Mouse (Mus musculus) lung, embryonic 16.5 days (tissue): ENCODE results near the gene Snx27. TPM values are rescaled to one million over a fixed set of nuclear protein-coding genes. Genes with fewer than 3 reads are reported as not detected.

Source experiments
- ATAC-seq: fragments of 200-750 bp; cut with Nextera tagmentation; 2 replicates; pipeline ENCODE4 v1.8.0; 2017; ENCODE audit warnings: low read depth, mild to moderate bottlenecking, moderate library complexity
- H3K27ac ChIP-seq: fragments of 300-500 bp; sonication (generic); 2 replicates; pipeline ENCODE4 v1.5.1; 2014; ENCODE audit warnings: mild to moderate bottlenecking, control low read depth, low read length
- H3K27me3 ChIP-seq: fragments of 300-500 bp; sonication (generic); 2 replicates; pipeline ENCODE4 v1.6.1; 2014; ENCODE audit warnings: low read depth, low read length, mixed read lengths; ENCODE audit not compliant: control insufficient read depth, insufficient read depth
- H3K36me3 ChIP-seq: fragments of 300-500 bp; sonication (generic); 2 replicates; pipeline ENCODE4 v1.6.1; 2014; ENCODE audit warnings: low read length; ENCODE audit not compliant: control insufficient read depth, insufficient read depth
- H3K4me1 ChIP-seq: fragments of 300-500 bp; sonication (generic); replicated peaks from 2 replicates; pipeline ENCODE4 v1.6.1; 2014; ENCODE audit warnings: low read length, mixed read lengths; ENCODE audit not compliant: control insufficient read depth, insufficient read depth
- H3K4me2 ChIP-seq: fragments of 300-500 bp; sonication (generic); 2 replicates; pipeline ENCODE4 v1.6.1; 2014; ENCODE audit warnings: low read depth, low read length, control low read depth
- H3K4me3 ChIP-seq: fragments of 300-500 bp; sonication (generic); 2 replicates; pipeline ENCODE4 v1.5.1; 2014; ENCODE audit warnings: mild to moderate bottlenecking, low read length, control low read depth
- H3K9ac ChIP-seq: fragments of 300-500 bp; sonication (generic); 2 replicates; pipeline ENCODE4 v1.6.1; 2014; ENCODE audit warnings: low read length, control low read depth
- H3K9me3 ChIP-seq: fragments of 300-500 bp; sonication (generic); 2 replicates; pipeline ENCODE4 v1.6.1; 2016; ENCODE audit warnings: low read length; ENCODE audit not compliant: control insufficient read depth
- WGBS: fragments of 180-500 bp; shearing (Covaris S2); extraction: QIAGEN DNeasy Blood & Tissue Kit; methylation state at CpG from one replicate; pipeline ENCODE4 v1.1.7; 2014; 5-methylcytosine and 5-hydroxymethylcytosine counted together
- polyA plus RNA-seq: library from polyadenylated mRNA; unstranded; fragments of >200 nt; fragmentation: Nextera tagmentation; extraction: Ambion mirVana; gene quantifications from 2 replicates; pipeline ENCODE4 v1.2.1, GENCODE M21; 2015

Gene Snx27
- polyA plus RNA-seq, 1 experiment from 2014 or later: 38.6 TPM

- peak overlapping the region; percentile 53; the same call in 1 of the 2 replicates for H3K4me2 ChIP-seq
- 70% methylated on average over 3 of the region's 3 CpGs for WGBS
- H3K4me1 ChIP-seq: 0 out of 2 replicates have a peak, but pooled peaks cover 2% of the 10 kb centered on the region
- no peak overlapping the region for H3K4me3 ChIP-seq
- H3K36me3 ChIP-seq: no peaks in the 10 kb centered on the region
- ATAC-seq: no peak
- H3K27me3 ChIP-seq: no peaks in the 10 kb centered on the region
- H3K27ac ChIP-seq: no peak overlapping the region
- H3K9me3 ChIP-seq: peaks cover 3% of the 10 kb centered on the region; the same call in 1 of the 2 replicates
- no peak overlapping the region for H3K9ac ChIP-seq
These were observed 125.5 kb downstream of the Snx27 start for GRCm38 (mm10) chr3:94457055-94457454.

GRCm38 (mm10) chr3:94456529-94457000 is 126.0 kb downstream of the Snx27 start:
- Histone ChIP-seq H3K4me1 (0 out of 2 replicates have a peak, but pooled peaks cover 2% of the 10 kb centered on the region), H3K4me2 (peak overlapping the region; percentile 53), H3K9ac (no peak overlapping the region; the same call in 1 of the 2 replicates), H3K9me3 (peaks cover 3% of the 10 kb centered on the region; the same call in 1 of the 2 replicates), H3K36me3 (no peaks in the 10 kb centered on the region), H3K4me3 (peak overlapping the region; percentile 38), H3K27me3 (no peaks in the 10 kb centered on the region), H3K27ac (no peak overlapping the region)
- ATAC-seq: peak; percentile 91
- WGBS: under 1% methylated on average over 12 of the region's 12 CpGs

GRCm38 (mm10) chr3:94449377-94449776 is 133.1 kb downstream of the Snx27 start:
- no peak for ATAC-seq
- Histone ChIP-seq H3K4me3 (no peak overlapping the region), H3K4me2 (no peak overlapping the region), H3K27me3 (no peaks in the 10 kb centered on the region), H3K27ac (no peak overlapping the region), H3K4me1 (peaks cover 1% of the 10 kb centered on the region; the same call in 1 of the 2 replicates), H3K36me3 (peaks cover 43% of the 10 kb centered on the region), H3K9ac (no peak overlapping the region), H3K9me3 (no peaks in the 10 kb centered on the region)
- WGBS: 93% methylated on average over 2 of the region's 2 CpGs

Other genes starting within 250 kb of the Snx27 start
- 0.40 and 0.73 TPM in 2 replicates for gene Them5, start 240.6 kb downstream of the Snx27 start, polyA plus RNA-seq
- gene C2cd4d, start 220.3 kb downstream of the Snx27 start, polyA plus RNA-seq: 0.16 and 0.68 TPM in 2 replicates
- gene Rorc, start 209.9 kb downstream of the Snx27 start, polyA plus RNA-seq: 8.9 and 9.5 TPM in 2 replicates
- 0.35 and 0.44 TPM in 2 replicates for gene Lingo4, start 184.2 kb downstream of the Snx27 start, polyA plus RNA-seq
- gene Tdrkh, start 169.4 kb downstream of the Snx27 start, polyA plus RNA-seq: 12.5 and 12.6 TPM in 2 replicates
- gene Mrpl9, start 139.4 kb downstream of the Snx27 start, polyA plus RNA-seq: 58.8 and 59.8 TPM in 2 replicates
- 0.31 and 0.49 TPM in 2 replicates for gene Oaz3, start 138.8 kb downstream of the Snx27 start, polyA plus RNA-seq
- 2.3 and 3.3 TPM in 2 replicates for gene Celf3, start 104.4 kb downstream of the Snx27 start, polyA plus RNA-seq
- 16.1 and 28.1 TPM in 2 replicates for gene Riiad1, start 102.4 kb downstream of the Snx27 start, polyA plus RNA-seq
- gene Gm10972, start 60.4 kb upstream of the Snx27 start, polyA plus RNA-seq: not detected in 2 replicates
- 10.9 and 11.9 TPM in 2 replicates for gene Tuft1, start 76.2 kb upstream of the Snx27 start, polyA plus RNA-seq
- 8.9 and 13.3 TPM in 2 replicates for gene Selenbp2, start 110.8 kb upstream of the Snx27 start, polyA plus RNA-seq
- gene Cgn, start 203.8 kb upstream of the Snx27 start, polyA plus RNA-seq: 33.6 and 37.7 TPM in 2 replicates